Mouse (Mus musculus) mouse trophoblast stem cell (cell line): ENCODE data around the gene Sgcg.

ENCODE experiments used
- in situ Hi-C, 2 experiments: fragments of 300-500 bp; cut with MseI, MboI; formaldehyde crosslinking; loops; 2 replicates in 1 of 2; 3 replicates in 1 of 2; pipeline ENCODE4 v1.15.1; 2025

Sgcg gene

DNA sequence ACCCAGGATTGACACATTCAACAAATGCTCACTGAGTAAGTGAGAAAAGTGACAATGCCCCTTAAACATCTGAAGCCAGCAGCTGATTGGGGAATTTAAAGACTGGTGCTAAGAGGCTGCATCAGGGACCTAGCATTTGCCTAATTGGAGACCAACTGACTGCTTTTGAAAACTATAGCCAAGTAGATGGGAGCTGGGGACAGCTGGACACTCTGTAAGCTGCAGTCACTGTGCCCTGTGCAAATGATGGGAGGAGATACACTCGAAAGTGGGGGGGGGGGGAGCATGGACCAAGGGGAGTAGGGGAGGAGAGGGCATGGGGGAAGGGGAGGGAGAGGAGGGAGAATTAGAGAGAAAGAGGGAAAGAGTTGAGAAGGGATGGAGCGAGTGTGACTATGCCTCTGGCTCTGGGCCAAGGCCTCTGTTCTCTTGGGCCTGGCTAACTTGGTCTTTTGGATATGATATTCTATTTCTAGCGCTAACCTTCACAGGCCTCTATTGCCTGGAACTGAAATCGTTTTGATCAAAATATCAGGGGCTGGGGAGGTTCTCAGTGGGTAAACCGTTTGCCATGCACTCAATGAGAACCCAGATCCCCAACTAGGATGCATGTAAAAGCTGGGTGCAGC is 22.3 kb downstream of the Sgcg start:
- in situ Hi-C loops = no loop called here

DNA sequence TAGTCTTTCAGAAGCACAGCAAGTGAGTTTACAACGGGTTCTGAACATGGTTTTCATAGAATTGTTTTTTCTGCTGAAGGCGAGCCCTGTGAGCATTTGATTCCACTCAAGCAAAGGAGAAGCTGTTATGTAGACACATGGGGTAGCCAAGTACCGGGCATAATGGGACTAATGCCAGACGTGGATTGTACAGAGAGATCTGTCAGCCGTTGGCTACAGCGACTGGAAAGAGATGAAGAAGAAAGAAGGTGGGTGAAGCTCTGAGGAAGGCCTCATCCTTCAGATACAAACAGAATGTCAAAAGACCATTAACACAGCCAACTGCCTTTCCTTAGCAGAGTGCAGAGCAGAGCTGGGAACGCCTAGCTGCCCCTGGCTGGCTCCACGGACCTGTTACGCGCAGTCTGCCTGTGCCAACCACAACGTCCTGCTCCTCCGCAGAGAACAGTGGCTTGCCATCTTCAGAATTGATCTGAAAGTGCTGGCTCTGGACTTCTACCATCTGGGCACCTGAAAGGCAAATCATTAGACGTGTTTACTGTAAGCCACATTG is 26.2 kb downstream of the Sgcg start:
- in situ Hi-C loops = no loop called here

DNA sequence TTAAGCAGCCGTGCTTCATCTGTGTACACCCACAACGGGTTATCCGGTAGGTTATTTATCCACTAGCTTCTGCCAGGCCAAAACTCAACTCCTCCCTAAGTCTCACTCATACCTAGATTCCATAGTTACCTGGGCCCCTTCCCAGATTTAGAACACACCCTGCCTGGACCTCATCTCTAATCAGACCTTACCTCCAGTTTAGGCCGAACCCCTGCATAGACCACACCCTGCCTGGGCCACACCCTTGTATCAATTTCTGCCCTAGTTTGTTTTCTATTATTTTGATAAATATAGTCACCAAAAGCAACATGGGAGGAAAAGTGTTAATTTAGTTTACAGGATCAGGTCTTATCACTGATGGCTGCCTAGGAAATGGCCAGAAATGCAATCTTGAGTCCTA is 28.1 kb downstream of the Sgcg start:
- in situ Hi-C loops = no loop called here

DNA sequence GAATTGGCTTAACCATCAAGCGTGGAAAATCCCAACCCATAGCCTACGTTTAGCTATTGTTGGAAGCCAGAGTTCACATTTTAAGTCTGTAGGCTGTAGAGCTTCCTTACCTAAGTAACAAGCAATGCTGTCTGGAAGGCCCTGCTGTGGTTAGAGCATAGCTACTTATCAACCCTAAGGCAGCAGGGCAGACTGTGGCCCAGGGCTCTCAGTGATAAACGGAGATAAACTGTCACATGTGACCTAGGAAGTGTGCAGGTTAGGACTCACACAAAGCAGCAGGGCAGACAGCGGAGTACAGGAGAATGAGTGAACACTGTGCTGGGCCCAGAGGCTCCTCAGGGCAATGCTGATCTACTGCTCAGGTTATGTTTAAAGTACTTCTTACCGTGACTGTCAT is 28.5 kb downstream of the Sgcg start:
- in situ Hi-C loops = no loop called here

DNA sequence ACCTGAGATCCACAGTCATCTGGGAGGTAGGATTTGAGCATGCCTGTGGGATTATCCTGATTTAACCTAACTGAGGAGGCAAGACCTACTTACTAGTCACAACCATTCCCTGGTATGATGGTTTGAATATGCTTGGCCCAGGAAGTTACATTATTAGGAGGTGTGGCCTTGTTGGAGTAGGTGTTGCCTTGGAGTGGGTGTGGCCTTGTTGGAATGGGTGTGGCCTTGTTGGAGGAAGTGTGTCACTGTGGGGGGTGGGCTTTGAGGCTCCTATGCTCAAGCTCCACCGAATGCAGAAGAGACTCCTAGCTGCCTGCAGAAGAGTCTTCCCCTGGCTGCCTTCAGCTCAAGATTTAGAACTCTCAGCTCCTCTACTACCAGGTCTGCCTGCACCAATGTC is 32.1 kb downstream of the Sgcg start:
- in situ Hi-C loops = no loop called here

DNA sequence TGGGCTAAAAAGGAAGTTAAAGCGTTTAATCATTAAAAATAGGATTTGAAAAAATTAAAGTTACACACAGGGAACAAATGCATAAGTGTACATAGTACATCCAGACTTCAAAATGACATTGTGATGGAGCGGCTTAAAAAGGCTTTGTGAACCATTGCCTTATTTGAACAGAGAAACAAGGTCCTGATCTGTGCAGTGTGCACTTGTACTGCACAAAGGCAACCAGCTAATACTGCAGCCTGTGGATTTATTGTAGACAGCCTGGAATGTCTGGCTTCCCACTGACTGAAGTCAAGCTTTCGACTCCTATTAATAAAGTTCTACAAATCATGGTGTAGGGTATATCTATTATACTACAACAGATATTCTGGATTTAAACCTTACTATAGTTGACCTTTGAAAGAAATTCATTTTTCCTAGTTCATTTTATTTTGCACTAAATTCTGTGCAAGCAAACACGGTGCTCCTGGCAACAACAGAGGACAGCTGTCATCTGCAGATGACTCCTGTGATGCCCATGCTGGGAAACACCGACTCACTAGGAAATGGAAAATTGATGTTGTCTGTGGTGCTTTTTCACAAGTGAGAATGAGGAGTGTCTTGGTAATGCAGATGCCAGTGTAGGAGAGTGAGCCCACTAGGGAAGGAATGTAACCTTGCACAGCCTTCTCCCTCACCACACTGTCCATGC is 33.8 kb downstream of the Sgcg start:
- in situ Hi-C loops = no loop called here

DNA sequence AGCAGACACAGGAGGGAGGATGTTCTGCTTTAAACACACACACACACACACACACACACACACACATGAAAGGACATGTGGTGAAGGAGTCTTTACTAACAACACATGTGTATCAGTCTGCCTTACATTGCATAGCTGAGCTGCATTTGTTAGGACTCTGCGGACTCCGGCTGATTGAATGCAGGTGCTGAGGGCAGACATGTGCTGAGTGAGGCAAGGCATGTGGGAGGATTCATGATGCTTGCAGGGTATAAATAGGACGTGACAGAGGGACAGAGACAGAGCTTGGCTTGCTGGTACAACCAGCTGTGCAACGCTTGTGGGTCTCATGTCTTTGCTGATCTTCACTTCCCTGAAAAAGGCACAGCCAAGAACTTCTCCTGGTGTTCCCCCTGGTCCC is 34.5 kb downstream of the Sgcg start:
- in situ Hi-C loops = no loop called here

DNA sequence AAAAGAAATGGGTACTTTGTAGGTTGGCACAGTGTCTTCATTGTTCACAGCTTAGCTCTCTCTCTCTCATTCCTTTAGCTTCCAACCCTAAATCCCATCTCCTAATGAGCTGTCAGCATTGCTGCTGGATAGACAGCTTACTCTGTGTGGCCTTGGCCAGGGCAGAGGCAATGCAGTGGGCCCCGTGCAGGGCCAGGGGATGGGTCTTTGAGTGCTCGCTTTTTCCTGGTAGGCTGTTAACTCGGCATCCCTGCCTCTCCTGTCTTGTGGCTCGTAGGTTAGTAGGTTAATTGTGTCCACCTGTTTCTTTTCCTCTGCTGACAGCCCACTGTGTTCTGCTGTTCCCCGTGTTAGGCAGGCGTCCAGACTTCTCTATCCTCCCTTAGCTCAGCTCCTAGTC is 35.8 kb downstream of the Sgcg start:
- in situ Hi-C loops = no loop called here

DNA sequence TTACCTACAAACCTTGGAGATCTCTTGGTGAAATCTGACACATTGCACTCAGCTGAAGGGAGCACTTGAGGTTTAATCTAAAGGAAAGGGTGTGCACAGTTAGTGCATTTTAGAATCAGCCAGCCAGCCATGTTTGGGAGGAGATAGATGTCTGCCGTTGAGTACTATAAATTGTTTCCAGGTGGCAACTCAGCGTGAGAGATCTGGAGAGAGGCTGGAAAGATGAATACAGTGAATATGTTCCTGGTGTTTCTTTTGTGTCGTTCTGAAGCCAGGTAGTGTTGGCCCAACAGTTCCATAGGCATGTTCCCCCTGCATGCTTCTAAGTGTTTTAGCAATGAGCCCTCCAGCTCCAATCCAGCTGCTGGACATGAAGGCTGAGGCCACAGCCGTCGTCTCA is 37.1 kb downstream of the Sgcg start:
- in situ Hi-C loops = no loop called here

DNA sequence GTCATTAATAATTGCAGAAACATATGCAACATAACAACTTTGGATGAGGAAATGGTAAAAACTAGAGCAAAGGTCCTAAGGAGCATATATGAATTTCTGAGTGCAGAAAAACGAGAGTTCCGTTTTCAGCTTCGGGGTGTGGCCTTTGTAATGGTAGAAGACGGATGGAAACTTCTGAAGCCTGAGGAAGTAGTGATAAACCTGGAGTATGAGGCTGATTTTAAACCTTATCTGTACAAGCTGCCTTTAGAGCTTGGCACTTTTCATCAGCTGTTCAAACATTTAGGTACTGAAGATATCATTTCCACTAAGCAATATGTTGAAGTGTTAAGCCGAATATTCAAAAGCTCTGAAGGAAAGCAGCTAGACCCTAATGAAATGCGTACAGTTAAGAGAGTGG is 46.5 kb downstream of the Sgcg start:
- in situ Hi-C loops = no loop called here

DNA sequence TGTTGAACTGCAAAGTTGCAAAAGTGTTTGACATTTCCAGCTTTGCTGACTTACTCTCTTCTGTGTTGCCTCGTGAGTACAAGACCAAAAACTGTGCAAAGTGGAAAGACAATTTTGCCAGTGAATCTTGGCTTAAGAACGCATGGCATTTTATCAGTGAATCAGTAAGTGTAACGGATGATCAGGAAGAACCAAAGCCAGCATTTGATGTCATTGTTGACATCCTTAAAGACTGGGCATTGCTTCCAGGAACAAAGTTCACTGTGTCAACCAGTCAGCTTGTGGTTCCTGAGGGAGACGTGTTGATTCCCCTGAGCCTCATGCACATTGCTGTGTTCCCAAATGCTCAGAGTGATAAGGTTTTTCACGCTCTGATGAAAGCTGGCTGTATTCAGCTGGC is 48.2 kb downstream of the Sgcg start:
- in situ Hi-C loops = no loop called here

DNA sequence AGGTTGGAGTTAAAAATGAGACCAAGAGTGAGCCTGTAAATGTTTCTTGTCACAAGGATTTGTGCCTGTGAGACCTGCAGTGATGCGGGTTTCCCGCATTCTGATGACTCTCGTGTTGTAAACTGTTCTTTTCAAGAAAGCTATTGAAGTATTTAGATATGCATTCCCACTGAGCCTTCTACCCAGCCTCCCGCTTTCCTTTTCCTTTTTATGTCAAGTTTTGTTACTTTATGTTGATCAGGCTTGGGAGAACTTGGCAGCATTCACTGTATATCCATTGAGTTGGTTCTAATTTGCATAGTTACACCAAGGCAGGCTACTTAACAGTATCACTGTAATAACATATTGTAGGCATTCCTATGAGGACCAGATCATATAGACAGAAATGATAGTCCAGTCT is 63.9 kb downstream of the Sgcg start:
- in situ Hi-C loops = no loop called here

DNA sequence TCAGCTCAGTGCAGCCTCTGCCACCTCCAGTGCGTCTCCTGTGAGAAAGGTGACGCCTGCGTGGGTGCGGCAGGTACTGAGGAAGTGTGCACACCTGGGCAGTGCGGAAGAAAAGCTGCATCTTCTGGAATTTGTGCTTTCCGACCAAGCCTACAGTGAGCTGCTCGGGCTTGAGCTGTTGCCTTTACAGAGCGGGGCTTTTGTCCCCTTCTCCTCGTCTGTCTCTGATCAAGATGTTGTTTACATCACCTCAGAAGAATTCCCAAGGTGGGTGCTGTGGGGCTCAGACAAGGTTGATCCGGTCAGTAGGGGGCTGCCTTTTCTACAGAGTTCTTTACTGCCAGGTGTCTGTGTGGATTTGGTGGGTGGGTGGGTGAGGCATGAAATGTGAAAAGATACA is 66.0 kb downstream of the Sgcg start:
- in situ Hi-C loops = no loop called here

DNA sequence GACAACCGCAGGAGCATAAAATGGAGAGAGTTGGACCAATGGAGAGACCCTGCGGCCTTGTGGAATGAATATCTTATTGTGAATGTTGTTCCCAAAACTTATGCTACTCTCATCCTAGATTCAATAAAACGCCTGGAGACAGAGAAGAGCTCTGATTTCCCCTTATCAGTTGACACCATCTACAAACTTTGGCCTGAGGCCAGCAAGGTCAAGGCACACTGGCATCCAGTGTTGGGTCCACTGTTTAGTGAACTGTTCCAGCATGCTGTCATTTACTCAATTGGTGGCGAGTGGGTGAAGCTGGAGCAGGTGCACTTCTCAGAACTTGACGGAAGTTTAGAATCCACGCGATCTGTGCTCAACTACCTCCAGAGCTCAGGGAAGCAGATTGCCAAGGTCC is 66.4 kb downstream of the Sgcg start:
- in situ Hi-C loops = no loop called here

DNA sequence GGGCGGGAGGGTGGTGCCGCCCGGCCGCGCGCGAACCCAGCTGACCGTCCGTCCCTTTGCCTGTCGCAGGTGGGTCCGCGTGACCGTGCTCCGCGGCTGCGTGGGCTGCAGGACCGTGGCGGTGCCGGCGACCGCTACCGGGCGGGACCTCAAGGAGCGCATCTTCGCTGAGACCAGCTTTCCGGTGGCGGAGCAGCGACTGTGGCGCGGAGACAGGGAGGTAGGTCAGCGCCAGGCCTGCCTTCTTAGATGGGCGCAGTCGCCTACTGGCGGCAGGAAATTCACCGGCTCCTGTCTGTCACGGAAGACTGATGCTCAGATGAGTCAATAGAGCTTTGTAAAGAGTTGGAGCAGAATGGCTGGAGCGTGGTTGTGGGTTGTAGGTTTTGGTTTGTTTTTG is 85.1 kb downstream of the Sgcg start:
- in situ Hi-C loops = no loop called here

DNA sequence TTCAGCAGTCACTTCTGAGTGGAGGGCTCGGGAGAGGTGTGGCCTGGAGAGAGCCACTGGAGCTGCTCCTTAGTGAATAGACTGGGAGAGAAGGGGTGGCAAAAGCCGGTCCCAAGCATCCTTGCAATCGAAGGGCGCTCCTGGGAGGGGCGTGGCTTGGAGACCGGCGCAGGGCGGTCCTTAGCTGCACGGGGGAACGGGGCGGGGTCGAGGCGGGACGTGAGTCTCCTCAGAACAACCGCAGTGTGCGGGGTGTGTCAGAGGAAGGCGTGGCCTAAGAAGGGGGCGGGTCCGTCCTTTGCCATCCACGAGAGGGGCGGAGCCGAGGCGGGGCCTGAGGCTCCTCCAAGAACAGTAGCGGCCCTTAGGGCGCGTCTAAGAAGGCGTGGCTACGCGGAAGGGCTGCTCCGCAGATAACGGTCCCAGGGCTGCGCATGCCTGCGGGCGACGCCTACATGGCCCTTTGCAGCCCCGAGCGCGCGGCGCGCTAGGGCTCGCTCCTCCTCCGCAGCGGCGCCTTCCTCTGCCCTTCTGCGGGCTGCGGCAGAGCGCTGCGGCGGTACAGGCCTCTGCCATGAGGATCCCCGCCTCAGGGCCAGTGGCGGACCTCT is 85.6 kb downstream of the Sgcg start:
- in situ Hi-C loops = no loop called here

DNA sequence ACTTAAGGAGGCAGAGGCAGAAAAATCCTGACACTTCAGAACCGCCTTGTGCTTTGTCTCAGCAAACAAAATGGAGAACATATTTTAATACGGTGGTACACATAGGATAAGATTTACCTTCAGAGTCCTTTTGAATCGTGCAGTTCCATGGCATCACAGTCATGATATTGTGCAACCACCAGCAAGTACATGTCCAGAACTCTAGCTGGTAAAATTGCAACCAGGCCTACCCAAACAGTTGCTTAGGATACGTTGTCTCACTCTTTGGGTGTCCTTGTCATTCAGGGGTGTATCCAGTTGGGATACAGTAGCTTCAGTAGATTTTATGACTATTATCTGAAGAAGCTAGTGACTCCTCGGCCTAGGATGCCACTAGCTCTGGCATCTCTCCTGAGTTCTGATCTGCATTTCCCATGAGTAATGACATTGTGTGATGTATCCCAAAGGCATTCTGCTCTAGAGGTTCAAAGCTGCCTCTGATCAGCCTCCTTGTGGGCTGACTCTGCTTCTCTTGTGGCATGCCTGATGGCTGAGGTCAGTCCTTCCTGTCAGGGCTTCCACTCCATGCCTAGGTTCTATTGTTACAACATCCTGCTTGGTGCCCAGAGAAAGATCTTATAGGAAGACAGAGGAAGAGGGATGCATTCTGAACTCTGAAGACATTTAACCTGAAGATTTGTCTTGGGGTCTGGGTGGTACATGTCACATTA is 86.9 kb downstream of the Sgcg start:
- in situ Hi-C loops = no loop called here
